Mouse (Mus musculus) MEL (cell line): ENCODE measurements around the gene Ctsa. TPM values are rescaled to one million over a fixed set of nuclear protein-coding genes. Genes with fewer than 3 reads are reported as not detected.

Experiments
- DNase-seq: peaks from one replicate; pipeline ENCODE4 v3.0.0; 2011; ENCODE audit warnings: low read depth, low spot score
- H3K27ac ChIP-seq: 2 replicates; pipeline ENCODE4 v1.5.1; 2012; ENCODE audit warnings: low read depth, mild to moderate bottlenecking, control low read depth, low read length, moderate library complexity; ENCODE audit not compliant: control insufficient read depth
- H3K27me3 ChIP-seq, 2 experiments: fragments of 150-350 bp in 1 of 2; sonication (generic) in 1 of 2; 2 replicates each; pipeline ENCODE4 v1.6.1; 2012; ENCODE audit warnings: low read length in 2 of 2, mild to moderate bottlenecking in 2 of 2, improper control_type of control experiment in 1 of 2, moderate library complexity in 1 of 2; ENCODE audit not compliant: insufficient read depth in 2 of 2, control insufficient read depth in 1 of 2
- H3K36me3 ChIP-seq, 2 experiments: 2 replicates each; pipeline ENCODE4 v1.6.1; 2012 to 2014; ENCODE audit warnings: low read length in 2 of 2, improper control_type of control experiment in 1 of 2, inconsistent platforms in 1 of 2, mild to moderate bottlenecking in 1 of 2; ENCODE audit not compliant: insufficient read depth in 2 of 2, control insufficient read depth in 1 of 2
- H3K4me1 ChIP-seq, 2 experiments: fragments of 150-350 bp in 1 of 2; sonication (generic) in 1 of 2; 2 replicates each; pipeline ENCODE4 v1.6.1; 2012; ENCODE audit warnings: low read length in 2 of 2, improper control_type of control experiment in 1 of 2, mild to moderate bottlenecking in 1 of 2; ENCODE audit not compliant: insufficient read depth in 2 of 2, control insufficient read depth in 1 of 2
- H3K4me3 ChIP-seq, 2 experiments: fragments of 150-350 bp in 1 of 2; sonication (generic) in 1 of 2; 2 replicates each; pipeline ENCODE4 v1.5.1; 2012; ENCODE audit warnings: low read depth in 2 of 2, low read length in 2 of 2, mild to moderate bottlenecking in 2 of 2, moderate library complexity in 2 of 2, control low read depth in 1 of 2, improper control_type of control experiment in 1 of 2; ENCODE audit not compliant: control insufficient read depth in 1 of 2, insufficient read depth in 1 of 2
- H3K79me2 ChIP-seq: 2 replicates; pipeline ENCODE4 v1.6.1; 2012; ENCODE audit warnings: mild to moderate bottlenecking, low read length, moderate library complexity; ENCODE audit not compliant: control insufficient read depth, poor library complexity, insufficient read depth
- H3K9ac ChIP-seq: 2 replicates; pipeline ENCODE4 v1.6.1; 2012; ENCODE audit warnings: low read depth, mild to moderate bottlenecking, control low read depth, low read length, moderate library complexity; ENCODE audit not compliant: control insufficient read depth, poor library complexity, severe bottlenecking
- H3K9me3 ChIP-seq: fragments of 150-350 bp; sonication (generic); replicated peaks from 2 replicates; pipeline ENCODE4 v1.6.1; 2012; ENCODE audit warnings: mild to moderate bottlenecking, low read length, improper control_type of control experiment, moderate library complexity; ENCODE audit not compliant: insufficient read depth
- BHLHE40 ChIP-seq: IDR thresholded peaks from 2 replicates; pipeline ENCODE4 v1.6.1; 2012; ENCODE audit warnings: low read depth, mild to moderate bottlenecking, inconsistent platforms, low read length, improper control_type of control experiment, borderline replicate concordance
- CHD2 ChIP-seq: IDR thresholded peaks from 2 replicates; pipeline ENCODE4 v1.6.1; 2011; ENCODE audit warnings: low read length, improper control_type of control experiment
- CTCF ChIP-seq, 3 experiments: IDR thresholded peaks in 2 of 3; conservative IDR thresholded peaks in 1 of 3; 2 replicates each; pipeline ENCODE4 v1.5.1; 2011 to 2012; ENCODE audit warnings: low read length in 3 of 3, low read depth in 2 of 3, mild to moderate bottlenecking in 2 of 3, improper control_type of control experiment in 1 of 3, inconsistent platforms in 1 of 3, mixed read lengths in 1 of 3, moderate library complexity in 1 of 3; ENCODE audit not compliant: control insufficient read depth in 1 of 3, insufficient read depth in 1 of 3, poor library complexity in 1 of 3, severe bottlenecking in 1 of 3
- EP300 ChIP-seq, 2 experiments: IDR thresholded peaks; 2 replicates each; pipeline ENCODE4 v1.6.1; 2011; ENCODE audit warnings: improper control_type of control experiment in 2 of 2, low read length in 2 of 2, low read depth in 1 of 2, mild to moderate bottlenecking in 1 of 2
- ETS1 ChIP-seq: IDR thresholded peaks from 2 replicates; pipeline ENCODE4 v1.6.1; 2012; ENCODE audit warnings: low read depth, mild to moderate bottlenecking, inconsistent platforms, low read length, improper control_type of control experiment, moderate library complexity
- GATA1 ChIP-seq: IDR thresholded peaks from 2 replicates; pipeline ENCODE4 v1.6.1; 2011; ENCODE audit warnings: low read depth, low read length, improper control_type of control experiment
- HCFC1 ChIP-seq: IDR thresholded peaks from 2 replicates; pipeline ENCODE4 v1.6.1; 2012; ENCODE audit warnings: low read depth, mild to moderate bottlenecking, inconsistent platforms, low read length, improper control_type of control experiment, moderate library complexity
- MAFK ChIP-seq: IDR thresholded peaks from 2 replicates; pipeline ENCODE4 v1.6.1; 2011; ENCODE audit warnings: low read depth, mild to moderate bottlenecking, low read length, improper control_type of control experiment, borderline replicate concordance
- MAX ChIP-seq: IDR thresholded peaks from 2 replicates; pipeline ENCODE4 v1.6.1; 2011; ENCODE audit warnings: low read length, improper control_type of control experiment
- MAZ ChIP-seq: IDR thresholded peaks from 2 replicates; pipeline ENCODE4 v1.6.1; 2012; ENCODE audit warnings: low read depth, mild to moderate bottlenecking, inconsistent platforms, low read length, improper control_type of control experiment
- MEF2A ChIP-seq: IDR thresholded peaks from 2 replicates; pipeline ENCODE4 v1.6.1; 2014; ENCODE audit warnings: low read depth, mild to moderate bottlenecking, inconsistent platforms, low read length, improper control_type of control experiment; ENCODE audit not compliant: poor library complexity, insufficient replicate concordance, severe bottlenecking; ENCODE audit errors: extremely low read depth
- POLR2A ChIP-seq, 2 experiments: IDR thresholded peaks; 2 replicates each; pipeline ENCODE4 v1.6.1; 2011 to 2012; ENCODE audit warnings: low read length in 2 of 2, mild to moderate bottlenecking in 2 of 2, control low read depth in 1 of 2, improper control_type of control experiment in 1 of 2, low read depth in 1 of 2, moderate library complexity in 1 of 2; ENCODE audit not compliant: control insufficient read depth in 1 of 2, insufficient read depth in 1 of 2, poor library complexity in 1 of 2
- POLR2AphosphoS2 ChIP-seq: IDR thresholded peaks from 2 replicates; pipeline ENCODE4 v1.6.1; 2011; ENCODE audit warnings: low read length, improper control_type of control experiment
- RAD21 ChIP-seq: IDR thresholded peaks from 2 replicates; pipeline ENCODE4 v1.6.1; 2011; ENCODE audit warnings: mild to moderate bottlenecking, low read depth, low read length, improper control_type of control experiment
- RCOR1 ChIP-seq: IDR thresholded peaks from 2 replicates; pipeline ENCODE4 v1.6.1; 2012; ENCODE audit warnings: low read depth, mild to moderate bottlenecking, inconsistent platforms, low read length, improper control_type of control experiment
- SIN3A ChIP-seq: IDR thresholded peaks from 2 replicates; pipeline ENCODE4 v1.6.1; 2012; ENCODE audit warnings: low read length, improper control_type of control experiment, inconsistent platforms
- TAL1 ChIP-seq: IDR thresholded peaks from 2 replicates; pipeline ENCODE4 v1.6.1; 2012; ENCODE audit warnings: mild to moderate bottlenecking, inconsistent platforms, low read length, moderate library complexity, mixed read lengths
- TBP ChIP-seq: IDR thresholded peaks from 2 replicates; pipeline ENCODE4 v1.8.0; 2011; ENCODE audit warnings: low read depth, low read length, improper control_type of control experiment
- UBTF ChIP-seq: IDR thresholded peaks from 2 replicates; pipeline ENCODE4 v1.6.1; 2012; ENCODE audit warnings: low read depth, mild to moderate bottlenecking, inconsistent platforms, low read length, improper control_type of control experiment, moderate library complexity, borderline replicate concordance; ENCODE audit not compliant: insufficient read depth
- USF1 ChIP-seq: IDR thresholded peaks from 2 replicates; pipeline ENCODE4 v1.6.1; 2014; ENCODE audit warnings: low read depth, mild to moderate bottlenecking, inconsistent platforms, low read length, improper control_type of control experiment, moderate library complexity
- USF2 ChIP-seq, 2 experiments: IDR thresholded peaks; 2 replicates each; pipeline ENCODE4 v1.6.1; 2011 to 2012; ENCODE audit warnings: improper control_type of control experiment in 2 of 2, low read length in 2 of 2, borderline replicate concordance in 1 of 2, inconsistent platforms in 1 of 2, low read depth in 1 of 2, mild to moderate bottlenecking in 1 of 2; ENCODE audit not compliant: insufficient read depth in 1 of 2
- polyA plus RNA-seq, 2 experiments: library from polyadenylated mRNA; stranded (reverse) in 1 of 2; unstranded in 1 of 2; fragments of >175 nt in 1 of 2; fragments of >200 nt in 1 of 2; gene quantifications; 2 replicates each; pipeline versions ENCODE4 v1.2.1 to v1.2.4; 2012; ENCODE audit warnings: low replicate concordance in 2 of 2, low read depth in 1 of 2; ENCODE audit not compliant: insufficient read length in 2 of 2, insufficient read depth in 1 of 2, missing spikeins in 1 of 2
- total RNA-seq: library from RNA; depleted of rRNA; stranded (reverse); fragments of 300-350 nt; gene quantifications from 2 replicates; pipeline ENCODE4 v1.2.3, GENCODE M21; 2012

Ctsa gene
- total and polyA plus RNA-seq, 3 experiments = 50.5 to 87.7 TPM; not detected in 1

GRCm38 (mm10) chr2:164783926-164784581 is 48.6 kb upstream of the Ctsa start (continued):
- TF ChIP-seq MAFK = no peak
- TF ChIP-seq RAD21 = peak; percentile 53
- TF ChIP-seq HCFC1 = peak; percentile 45; the same call in 1 of the 2 replicates

GRCm38 (mm10) chr2:164784869-164785420 is 47.7 kb upstream of the Ctsa start:
- no peaks in the 10 kb centered on the region for H3K9me3 ChIP-seq
- peak overlapping the region; percentile 63 to 88 for H3K4me3 ChIP-seq
- no peak for DNase-seq
- peak overlapping the region; percentile 13; the same call in 1 of the 2 replicates for H3K27ac ChIP-seq
- no peaks in the 10 kb centered on the region for H3K27me3 ChIP-seq
- peaks cover 0 to 5% of the 10 kb centered on the region in 2 experiments; a peak in 1 of 4 replicates for H3K36me3 ChIP-seq
- H3K4me1 ChIP-seq = peaks cover 3 to 9% of the 10 kb centered on the region in 2 experiments; a peak in 3 of 4 replicates
- TF ChIP-seq RCOR1 (peak; percentile 85), GATA1 (0 out of 2 replicates have a peak, but pooled peaks have one; percentile 9), CTCF (IDR thresholded peaks at IDR 0.05 in 2 of 3, conservative IDR thresholded peaks at IDR 0.05 in 1 of 3; ENCODE audit: control insufficient read depth in 1 of 3, insufficient read depth in 1 of 3, low read depth in 2 of 3, low read length in 3 of 3, poor library complexity in 1 of 3, severe bottlenecking in 1 of 3) (no peak), TBP (peak; percentile 77; the same call in 1 of the 2 replicates), EP300 (IDR thresholded peaks at IDR 0.05; ENCODE audit: low read depth in 1 of 2, low read length in 2 of 2) (peak in 1 of 2 experiments; percentile 13; a peak in 2 of 4 replicates), TAL1 (peak; percentile 38), USF1 (no peak), BHLHE40 (peak; percentile 24; the same call in 1 of the 2 replicates), MEF2A (no peak)
- TF ChIP-seq, all 39 proteins: peak for 6
- Histone ChIP-seq H3K9ac (peak overlapping the region; percentile 66), H3K79me2 (no peaks in the 10 kb centered on the region; the same call in 1 of the 2 replicates)

- peaks cover 3 to 9% of the 10 kb centered on the region in 2 experiments; a peak in 3 of 4 replicates for H3K4me1 ChIP-seq
Observed at GRCm38 (mm10) chr2:164785481-164786387, 46.9 kb upstream of the Ctsa start, which contains the start of gene Snx21. Snx21 (plus strand) TSS chr2:164785823.

More at GRCm38 (mm10) chr2:164785481-164786387, 46.9 kb upstream of the Ctsa start, which contains the start of gene Snx21:
- Histone ChIP-seq H3K9me3 (no peaks in the 10 kb centered on the region), H3K79me2 (no peaks in the 10 kb centered on the region; the same call in 1 of the 2 replicates), H3K9ac (peak within 1 kb of the TSS; percentile 66), H3K27ac (peak within 1 kb of the TSS; percentile 13), H3K36me3 (peaks cover 0 to 5% of the 10 kb centered on the region in 2 experiments; a peak in 1 of 4 replicates), H3K27me3 (no peaks in the 10 kb centered on the region), H3K4me3 (peak within 1 kb of the TSS; percentile 63 to 88)
- 0 out of 2 replicates have a peak, but pooled peaks have one; percentile 24 for TF ChIP-seq RCOR1
- peak; percentile 55; the same call in 1 of the 2 replicates for TF ChIP-seq HCFC1
- 0 out of 2 replicates have a peak, but pooled peaks have one; percentile 48 for TF ChIP-seq MAZ
- peak; percentile 44 for TF ChIP-seq MAX
- TF ChIP-seq CHD2 = no peak
- peak in 1 of 3 experiments; percentile 19; a peak in 2 of 6 replicates for TF ChIP-seq CTCF (IDR thresholded peaks at IDR 0.05 in 2 of 3, conservative IDR thresholded peaks at IDR 0.05 in 1 of 3; ENCODE audit: control insufficient read depth in 1 of 3, insufficient read depth in 1 of 3, low read depth in 2 of 3, low read length in 3 of 3, poor library complexity in 1 of 3, severe bottlenecking in 1 of 3)
- TF ChIP-seq POLR2AphosphoS2 = no peak
- peak; percentile 36 for TF ChIP-seq SIN3A
- TF ChIP-seq USF2 (IDR thresholded peaks at IDR 0.05; ENCODE audit: borderline replicate concordance in 1 of 2, insufficient read depth in 1 of 2, low read depth in 1 of 2, low read length in 2 of 2) = no peak
- TF ChIP-seq ETS1 = peak; percentile 35; the same call in 1 of the 2 replicates
- 0 out of 2 replicates have a peak, but pooled peaks have one; percentile 71 for TF ChIP-seq UBTF
- TF ChIP-seq POLR2A (IDR thresholded peaks at IDR 0.05; ENCODE audit: control insufficient read depth in 1 of 2, insufficient read depth in 1 of 2, low read depth in 1 of 2, low read length in 2 of 2, poor library complexity in 1 of 2) = peak in 1 of 2 experiments; percentile 39; a peak in 1 of 4 replicates
- peak; percentile 84 for DNase-seq
